22 mouse cellular contexts compared by ENCODE assay signal in genomic region chr4:119939786-119940185, GRCm38 (mm10).
DNase-seq lines count a peak whose midpoint lies in the region; ATAC-seq lines count a peak whose summit lies in the region.
"Had no signal": no experiment of that assay in that cellular context is flagged by ENCODE, and none has a peak within 500 bp of the region (broad histone marks: within the 10 kb centered on the region; RNA-seq: fewer than 3 reads in every experiment).

No protein-coding gene starts in this region.

- H3K27me3 ChIP-seq in kidney, embryonic 16.5 days (ENCODE audit: insufficient read depth, low read length) = no peaks in the 10 kb centered on the region
- H3K27me3 ChIP-seq: CH12.LX; embryonic facial prominence, embryonic 13.5 days; heart, embryonic 15.5 days had no signal

- H3K4me2 ChIP-seq in kidney, embryonic 16.5 days (replicated peaks; ENCODE audit: low read depth, low read length) = no peak overlapping the region
- H3K4me2 ChIP-seq: embryonic facial prominence, embryonic 13.5 days; forebrain, embryonic 12.5 days; heart, embryonic 11.5 days; heart, embryonic 15.5 days; hindbrain, embryonic 14.5 days had no signal

- no peak overlapping the region for H3K4me3 ChIP-seq in kidney, embryonic 16.5 days (ENCODE audit: low read length)
- H3K4me3 ChIP-seq: embryonic facial prominence, embryonic 13.5 days; forebrain, embryonic 12.5 days; heart, adult 2 months; heart, embryonic 15.5 days; hindbrain, embryonic 10.5 days had no signal

- no peaks in the 10 kb centered on the region for H3K36me3 ChIP-seq in kidney, embryonic 16.5 days (ENCODE audit: insufficient read depth, low read length)
- H3K36me3 ChIP-seq: embryonic facial prominence, embryonic 13.5 days; forebrain, embryonic 12.5 days; heart, embryonic 15.5 days; hindbrain, embryonic 10.5 days had no signal

- peaks cover 9% of the 10 kb centered on the region; the same call in 1 of the 2 replicates for H3K4me1 ChIP-seq in kidney, embryonic 16.5 days (ENCODE audit: insufficient read depth, low read length)

- DNase-seq in heart, adult 11 months = peak; percentile 84
- no peak for DNase-seq in heart, postnatal 4 days
- DNase-seq in cerebellum, adult 18-20 months = peak; percentile 65 to 68
- peak; percentile 79 for DNase-seq in cerebellum, adult 9-11 months
- peak; percentile 52 to 58 for DNase-seq in cerebellum, postnatal 36 days
- DNase-seq: adrenal gland, adult 8-10 months; adrenal gland, postnatal 36 days; gastrocnemius, postnatal 10 days; heart, adult 2 months; heart, postnatal 14 days; kidney, adult 2 months had no signal

- no peak for ATAC-seq in kidney, embryonic 16.5 days (ENCODE audit: low FRiP score, low TSS enrichment)
- ATAC-seq in monocyte, adult 5-6 weeks (replicated peaks; ENCODE audit: insufficient number of reproducible peaks, low FRiP score, low TSS enrichment, poor library complexity, severe bottlenecking) = no peak
- ATAC-seq: forebrain, embryonic 16.5 days; intestine, embryonic 16.5 days had no signal

- no peak overlapping the region for H3K9ac ChIP-seq in kidney, embryonic 16.5 days (replicated peaks; ENCODE audit: low read length)
- H3K9ac ChIP-seq: embryonic facial prominence, embryonic 13.5 days; forebrain, embryonic 12.5 days; heart, embryonic 15.5 days; hindbrain, embryonic 14.5 days had no signal

- no peaks in the 10 kb centered on the region for H3K9me3 ChIP-seq in kidney, embryonic 16.5 days (ENCODE audit: low read length)
- H3K9me3 ChIP-seq: embryonic facial prominence, embryonic 13.5 days; forebrain, embryonic 12.5 days; heart, embryonic 15.5 days; hindbrain, embryonic 10.5 days had no signal

- H3K27ac ChIP-seq in kidney, embryonic 16.5 days (ENCODE audit: low read length) = no peak overlapping the region
- H3K27ac ChIP-seq: embryonic facial prominence, embryonic 13.5 days; forebrain, embryonic 12.5 days; heart, adult 2 months; heart, embryonic 15.5 days; hindbrain, embryonic 10.5 days; hindbrain, embryonic 14.5 days had no signal

- WGBS in kidney, embryonic 16.5 days = 86% methylated on average over 6 of the region's 6 CpGs
